Mouse (Mus musculus): ENCODE data around the gene 4930426L09Rik.

Gene 4930426L09Rik

DNA sequence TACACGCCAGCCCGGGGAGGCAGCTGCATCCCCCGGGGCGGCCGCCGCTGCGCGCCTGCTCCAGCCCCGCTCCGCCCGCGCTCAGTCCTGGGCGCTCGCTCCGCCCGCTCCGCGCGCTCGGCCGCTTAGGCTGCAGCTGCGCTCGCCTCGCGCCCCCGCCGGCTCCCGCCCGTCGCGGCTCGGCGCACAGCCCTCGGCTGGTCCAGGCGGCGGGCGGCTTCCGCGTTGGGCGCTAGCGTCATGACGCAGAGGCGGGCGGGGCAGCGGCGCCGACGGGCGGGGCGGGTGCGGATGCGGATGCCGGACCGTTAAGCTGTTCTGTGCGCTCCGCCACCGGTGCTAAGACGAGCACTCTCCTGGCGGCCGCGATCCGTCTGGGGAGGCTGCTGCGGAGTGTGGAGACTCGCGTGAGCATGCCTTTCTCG lies at the start of gene 4930426L09Rik, which contains the start of gene Pip4k2a:
4930426L09Rik (plus strand) TSS at position 290 of the 425 bp plus-strand sequence.
Pip4k2a (minus strand) TSS at position 73 of the 425 bp plus-strand sequence.
- peak; percentile 91 to 95 for DNase-seq

DNA sequence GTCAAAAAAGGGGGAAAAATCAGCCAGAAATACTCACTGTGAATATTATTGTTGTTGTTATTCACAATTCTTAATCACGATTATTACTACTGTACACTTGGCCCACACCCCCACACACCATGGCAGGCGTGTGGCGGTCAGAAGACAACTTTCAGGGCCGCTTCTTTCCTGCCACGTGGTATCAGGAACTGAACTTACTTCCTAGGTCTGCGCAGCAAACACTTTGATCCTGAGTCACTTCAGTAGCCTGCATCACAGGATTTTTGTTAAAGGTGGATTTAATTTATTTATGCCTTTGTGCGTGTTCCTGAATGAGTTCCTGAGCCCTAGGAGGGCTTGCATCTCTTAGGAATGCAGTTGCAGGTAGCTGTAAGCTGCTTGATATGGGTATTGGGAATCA lies 49.4 kb upstream of the 4930426L09Rik start:
- no peak for DNase-seq

DNA sequence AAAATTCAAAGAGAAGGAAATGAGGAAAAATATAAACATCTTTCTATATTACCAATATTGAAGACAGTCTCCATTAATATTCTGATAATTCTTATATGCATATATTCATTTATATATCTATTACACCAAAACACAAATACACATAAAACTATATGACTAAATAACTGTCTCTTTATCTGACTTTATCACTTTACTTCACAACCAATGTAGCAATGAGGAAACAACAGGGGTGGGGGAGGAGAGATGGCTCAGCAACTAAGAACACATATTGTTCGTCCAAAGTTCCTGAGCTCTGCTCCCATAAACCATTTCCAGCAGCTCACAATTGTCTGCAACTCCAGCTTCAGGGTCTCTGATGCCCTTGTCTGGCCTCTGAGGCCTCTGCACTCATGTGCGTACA lies 47.4 kb upstream of the 4930426L09Rik start:
- no peak for DNase-seq

DNA sequence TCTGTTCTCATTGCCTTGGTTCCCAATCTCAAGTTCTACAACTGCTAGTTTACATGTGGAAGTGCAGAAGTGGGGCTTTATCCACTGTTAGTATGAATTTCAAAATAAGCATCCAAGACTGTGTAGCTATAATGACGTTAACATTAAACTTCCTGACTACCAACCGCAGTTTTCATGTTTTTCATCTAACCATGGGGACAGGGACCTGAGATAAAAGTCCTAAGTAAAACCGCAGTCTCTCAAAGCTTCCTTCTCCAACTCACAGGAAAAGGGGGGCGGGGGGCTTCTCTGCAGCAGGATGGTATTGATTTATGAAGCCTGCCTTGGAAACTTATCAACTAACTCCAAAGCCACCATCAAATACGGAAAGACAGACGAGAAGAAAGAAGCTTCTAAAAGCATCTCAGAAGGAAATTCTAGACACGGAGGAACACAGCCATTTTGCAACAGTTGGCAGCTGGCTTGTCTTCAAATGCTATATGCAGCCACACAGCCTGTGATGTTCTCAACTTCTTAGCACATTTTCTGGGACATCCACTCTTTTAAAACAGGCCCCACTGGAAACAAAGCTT lies 46.0 kb upstream of the 4930426L09Rik start:
- no peak for DNase-seq

DNA sequence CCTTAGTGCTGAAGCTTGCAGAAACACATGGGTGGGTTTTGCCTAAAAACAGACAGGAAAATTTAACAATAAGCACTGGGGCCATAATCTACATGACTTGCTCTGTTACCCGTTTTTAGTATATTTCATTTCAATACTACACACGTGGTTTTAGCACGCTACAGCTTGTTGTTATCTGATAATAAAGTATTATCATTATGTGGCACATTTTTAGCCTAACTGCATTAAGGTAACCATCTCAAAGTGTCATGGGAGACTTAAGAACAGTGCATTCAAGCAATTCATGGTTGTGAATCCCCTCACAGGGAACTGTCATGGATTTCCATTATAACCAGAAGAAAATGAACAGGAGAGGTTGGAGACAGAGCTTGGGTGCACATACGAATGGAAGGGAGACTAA lies 43.7 kb upstream of the 4930426L09Rik start:
- no peak for DNase-seq

DNA sequence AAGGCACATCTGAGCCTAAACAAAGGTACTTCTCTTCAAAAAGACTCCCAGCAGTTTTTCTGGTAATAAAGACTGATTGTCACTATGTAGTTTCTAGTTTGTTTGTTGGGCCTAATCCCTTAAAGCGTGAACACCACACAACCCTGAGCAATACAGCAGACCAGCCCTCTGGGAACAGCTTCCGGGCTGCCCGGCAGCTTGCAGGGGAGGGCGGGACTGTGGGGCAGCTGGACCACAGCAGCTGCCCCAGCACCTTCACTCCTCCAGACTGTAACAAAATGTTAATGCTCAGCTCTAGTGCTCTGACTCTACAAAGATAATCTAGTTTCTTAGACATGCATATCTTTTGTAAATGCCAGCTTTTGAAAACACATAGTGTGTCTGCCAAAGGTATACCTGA lies 43.1 kb upstream of the 4930426L09Rik start:
- DNase-seq = no peak

DNA sequence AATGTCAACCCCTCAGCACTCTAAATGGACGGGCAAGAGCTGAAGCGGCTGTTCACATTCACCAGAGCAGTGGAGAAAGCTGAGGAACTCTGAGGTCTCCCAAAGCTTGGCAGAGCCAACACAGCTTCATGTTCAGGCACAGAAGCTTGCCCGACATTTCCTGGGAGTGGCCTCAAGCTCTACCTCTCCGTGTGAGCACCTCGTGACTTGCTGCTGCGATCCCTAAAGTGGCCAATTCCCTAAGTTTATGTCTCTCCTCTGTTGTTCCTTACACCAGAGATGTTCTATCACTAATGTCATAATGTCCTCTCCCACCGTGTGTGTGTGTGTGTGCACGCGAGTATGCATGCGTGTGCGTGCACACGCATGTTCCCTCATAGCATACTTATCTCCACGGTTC lies 42.5 kb upstream of the 4930426L09Rik start:
- no peak for DNase-seq

DNA sequence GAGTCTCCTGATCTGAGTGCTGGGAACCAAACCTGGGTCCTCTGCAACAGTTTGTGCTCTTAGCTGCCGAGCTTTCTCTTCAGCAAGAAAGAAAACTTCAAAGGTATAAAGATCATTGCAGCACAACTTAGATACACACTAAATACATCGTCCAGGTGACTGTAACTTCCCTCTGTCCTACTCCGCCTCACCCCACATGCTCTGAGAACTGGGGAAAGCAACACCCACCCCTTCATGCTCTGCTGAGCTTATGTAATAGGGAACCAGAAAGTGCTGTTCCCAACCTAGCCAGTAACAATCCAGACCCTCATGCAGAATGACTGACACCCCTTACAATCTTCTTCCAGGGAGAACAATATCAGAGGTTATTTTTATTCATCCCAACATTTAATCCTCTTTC lies 41.7 kb upstream of the 4930426L09Rik start:
- DNase-seq = no peak

DNA sequence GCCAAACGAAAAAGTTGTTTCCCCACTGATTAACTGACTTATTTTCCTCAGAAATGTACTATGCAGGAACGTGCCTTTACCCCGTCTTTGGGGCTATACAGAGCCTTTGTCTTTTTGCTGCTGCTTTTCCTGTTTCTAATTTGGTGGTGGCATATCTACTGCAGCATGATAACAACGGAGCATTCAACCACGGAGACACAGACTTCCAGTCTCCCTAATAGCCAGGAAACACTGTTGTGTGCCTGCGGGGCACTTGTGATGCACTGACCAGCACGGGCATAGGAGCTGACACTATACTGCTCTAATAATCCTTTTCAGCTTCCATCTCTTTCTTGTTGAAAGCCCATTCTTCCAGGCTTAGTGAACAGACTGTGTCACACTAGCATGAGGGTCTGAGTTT lies 41.2 kb upstream of the 4930426L09Rik start:
- DNase-seq = no peak

DNA sequence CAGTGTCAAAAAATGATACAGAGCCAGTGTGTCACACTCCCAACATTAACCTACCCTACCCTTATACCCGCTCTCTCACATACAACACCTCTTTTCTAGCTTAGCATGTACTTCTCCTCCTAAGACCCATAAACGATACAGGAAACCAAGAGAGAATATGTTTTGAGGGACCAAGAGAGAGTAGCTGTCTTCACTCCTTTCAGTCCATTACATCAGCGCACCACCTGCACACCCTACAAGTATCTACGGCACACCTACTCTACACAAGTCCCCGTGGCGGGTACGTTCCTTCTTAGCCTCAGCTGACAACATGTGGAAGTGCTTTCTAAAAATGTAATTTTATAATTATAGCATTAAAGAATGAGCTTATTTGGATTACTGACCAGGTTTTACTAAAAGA lies 40.7 kb upstream of the 4930426L09Rik start:
- DNase-seq = no peak

DNA sequence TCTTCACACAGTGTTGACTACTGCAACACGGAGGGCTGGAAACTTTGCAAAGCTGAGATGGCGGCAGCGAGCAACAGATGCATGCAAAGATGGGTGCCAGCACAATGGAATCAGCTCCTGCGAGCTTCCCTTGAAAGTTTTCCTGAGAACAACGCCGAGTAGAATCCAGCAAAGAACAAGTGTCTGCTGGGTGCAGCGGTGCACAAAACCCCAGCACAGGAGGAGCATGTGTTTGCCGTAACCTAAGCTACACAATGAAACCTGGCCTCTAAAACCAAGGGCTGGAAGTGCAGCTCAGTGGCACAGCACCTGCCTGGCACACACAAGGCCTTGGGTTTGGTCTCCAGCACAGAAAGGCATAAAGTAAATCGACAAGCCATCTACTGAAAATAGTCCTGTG lies 40.1 kb upstream of the 4930426L09Rik start:
- no peak for DNase-seq

DNA sequence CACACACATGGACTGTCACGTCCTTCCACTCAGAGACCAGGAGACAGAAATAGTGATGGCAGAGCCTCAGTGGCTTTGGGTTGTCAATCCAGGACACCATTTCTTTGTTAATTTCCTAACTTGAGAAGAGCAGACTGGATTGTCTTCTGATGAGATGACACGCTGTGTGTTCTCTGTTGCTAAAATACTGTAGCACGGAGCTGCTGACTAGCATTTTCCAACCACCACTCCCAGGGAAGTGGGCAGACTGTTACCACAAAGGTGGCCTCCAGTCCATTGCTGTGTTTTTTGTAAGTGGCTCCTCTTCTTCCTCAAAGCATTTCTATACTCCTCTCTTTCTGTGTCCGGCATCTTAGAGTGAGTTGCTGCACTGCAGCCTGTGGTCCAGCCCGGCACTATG lies 39.6 kb upstream of the 4930426L09Rik start:
- DNase-seq = no peak

DNA sequence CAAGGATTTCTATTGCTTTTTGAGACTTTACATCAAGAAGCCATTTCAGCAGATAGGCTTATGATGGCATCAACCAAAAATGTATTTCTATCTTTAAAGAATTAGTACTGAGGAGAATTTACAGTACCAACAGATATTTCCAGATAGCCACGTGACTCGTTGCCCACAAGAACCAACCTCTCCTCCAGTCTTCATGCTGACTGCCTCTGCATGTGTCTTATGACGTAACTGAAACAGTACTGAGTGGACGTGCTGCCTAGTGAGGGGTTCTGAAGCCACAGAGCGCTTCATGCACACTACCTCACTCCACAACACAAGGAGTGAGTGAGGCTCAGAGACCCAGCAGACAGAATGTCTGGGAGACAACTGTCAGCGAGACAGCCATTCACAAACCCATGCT lies 39.1 kb upstream of the 4930426L09Rik start:
- no peak for DNase-seq

DNA sequence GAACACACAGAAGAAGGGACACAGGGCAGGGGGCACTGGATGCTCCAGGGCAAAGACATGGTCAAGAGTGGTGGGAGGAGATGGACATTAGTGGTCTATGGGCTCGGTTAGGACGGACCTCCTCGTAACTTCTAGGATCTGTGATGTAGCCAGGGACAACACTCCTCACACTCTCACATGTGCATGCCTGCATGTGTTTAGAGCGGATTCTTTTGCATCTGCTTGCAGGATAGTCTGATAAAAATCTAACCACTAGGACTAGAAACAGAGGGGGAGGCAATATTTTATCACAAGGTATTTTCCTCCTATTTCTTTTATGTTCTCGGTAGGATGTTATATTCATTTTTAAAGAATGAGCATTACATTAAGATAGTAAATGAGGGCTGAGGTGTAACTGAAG lies 38.6 kb upstream of the 4930426L09Rik start:
- no peak for DNase-seq

DNA sequence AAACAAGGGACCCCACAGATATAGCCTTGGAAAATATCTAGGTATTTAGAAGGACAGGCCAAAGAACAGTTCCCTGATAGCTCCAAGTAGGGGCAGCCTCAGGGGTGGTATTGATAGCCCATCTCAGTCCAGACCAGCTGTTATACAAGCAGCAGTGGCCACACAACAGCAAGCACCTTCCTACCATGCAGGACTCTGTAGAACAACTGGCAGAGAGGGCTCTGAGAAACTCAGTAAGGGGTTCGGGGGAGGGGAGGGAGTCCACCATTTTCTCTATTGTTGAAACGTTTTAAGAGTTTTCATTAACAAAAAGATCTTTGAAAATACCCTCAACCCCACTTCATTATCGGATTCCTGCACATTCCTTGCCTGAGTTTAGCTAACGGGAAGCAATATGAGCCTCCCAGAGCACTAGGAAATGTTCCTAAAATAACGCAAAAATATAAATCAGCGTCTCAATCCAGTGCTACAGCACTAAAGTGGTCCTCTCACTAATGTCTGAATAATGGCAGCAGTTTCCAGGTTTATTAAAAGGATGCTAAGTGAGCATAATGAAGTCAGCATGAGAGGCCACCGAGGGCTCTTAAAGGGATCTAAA lies 37.7 kb upstream of the 4930426L09Rik start:
- DNase-seq = no peak

DNA sequence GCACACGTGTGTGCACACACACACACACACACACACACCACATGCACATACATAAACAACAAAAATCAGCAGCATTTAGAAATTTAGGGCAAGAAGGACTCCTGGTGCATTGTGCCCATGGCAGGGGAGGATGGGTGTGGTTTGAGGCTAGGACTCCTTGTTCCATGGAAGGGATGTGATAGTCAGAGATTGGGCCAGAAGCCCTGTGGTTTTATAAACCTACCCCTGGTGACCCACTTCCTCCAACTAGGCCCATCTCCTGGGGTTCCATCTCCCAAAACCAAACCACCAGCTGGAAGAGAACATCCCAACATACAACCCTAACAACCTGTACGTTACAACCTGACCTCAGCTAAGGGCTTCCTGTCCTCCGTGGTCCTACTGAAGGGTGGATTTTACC lies 35.6 kb upstream of the 4930426L09Rik start:
- no peak for DNase-seq

DNA sequence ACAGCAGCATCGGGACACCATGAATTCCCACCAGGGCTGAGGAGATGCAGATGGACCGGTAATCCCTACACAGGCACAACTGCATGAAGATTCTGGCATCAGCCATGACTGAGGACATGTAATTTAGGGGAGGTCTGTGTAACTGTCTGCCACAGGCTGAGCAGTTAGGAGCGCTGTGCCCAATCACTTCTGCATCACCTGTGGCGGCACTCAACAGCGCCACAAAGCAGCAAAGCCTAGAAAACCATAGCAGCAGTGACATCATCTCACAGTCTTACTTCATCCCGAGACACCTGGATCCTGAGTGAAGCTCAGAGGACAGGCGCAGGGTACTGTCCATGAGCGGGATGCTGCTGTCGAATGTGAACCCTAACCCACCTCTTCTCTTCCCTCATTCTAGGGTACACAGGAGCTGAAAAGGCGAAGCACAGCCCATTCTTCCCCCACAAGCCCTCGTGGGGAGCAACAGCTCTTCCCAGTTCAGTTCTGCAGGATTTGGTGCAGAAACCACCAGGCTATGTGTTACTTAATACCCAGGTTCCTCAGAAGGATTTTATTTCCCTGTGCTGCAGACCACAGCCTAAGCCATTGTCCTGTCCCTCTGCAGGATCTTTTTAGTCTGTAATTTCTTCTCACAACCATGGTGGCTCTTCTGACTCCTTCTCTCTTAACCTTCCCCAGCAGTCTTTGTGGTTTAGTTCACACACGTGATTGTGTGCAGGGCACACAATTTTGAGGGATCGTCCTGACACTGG lies 34.7 kb upstream of the 4930426L09Rik start:
- no peak for DNase-seq

DNA sequence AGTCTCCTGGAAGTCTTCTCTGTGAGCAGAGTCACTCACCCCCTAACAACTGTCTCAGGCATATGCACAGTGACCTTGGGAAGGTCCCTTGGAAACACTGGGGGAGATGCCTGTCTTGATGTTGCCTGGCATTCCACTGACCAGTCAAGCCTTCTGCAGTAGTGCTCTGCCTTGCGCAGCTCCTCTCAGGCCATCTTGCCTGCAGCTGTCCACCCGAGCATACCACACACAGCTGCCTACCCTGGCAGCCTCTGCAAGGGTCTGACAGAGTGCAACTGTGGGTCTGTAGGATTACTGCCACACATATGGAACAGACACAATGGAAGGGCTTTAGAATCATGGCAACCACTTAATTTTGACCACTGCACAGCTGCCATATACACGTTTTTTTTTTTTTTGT lies 33.0 kb upstream of the 4930426L09Rik start:
- DNase-seq = no peak

DNA sequence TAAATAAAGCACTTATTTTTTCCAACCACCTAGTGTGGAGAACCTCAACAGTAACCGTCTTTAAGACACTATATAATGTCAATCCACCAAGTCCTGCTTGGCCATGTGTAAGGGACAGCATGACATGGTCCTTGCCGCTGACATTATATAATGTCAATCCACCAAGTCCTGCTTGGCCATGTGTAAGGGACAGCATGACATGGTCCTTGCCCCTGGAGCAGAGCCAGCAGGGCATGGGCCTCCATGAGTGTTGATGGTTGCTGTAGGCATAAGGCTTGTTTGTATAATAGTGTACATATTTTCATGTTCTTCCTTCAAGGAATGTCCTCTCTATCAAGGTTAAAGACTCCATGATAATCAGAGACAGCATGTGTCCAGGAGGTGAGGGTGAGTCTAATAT lies 32.2 kb upstream of the 4930426L09Rik start:
- no peak for DNase-seq

DNA sequence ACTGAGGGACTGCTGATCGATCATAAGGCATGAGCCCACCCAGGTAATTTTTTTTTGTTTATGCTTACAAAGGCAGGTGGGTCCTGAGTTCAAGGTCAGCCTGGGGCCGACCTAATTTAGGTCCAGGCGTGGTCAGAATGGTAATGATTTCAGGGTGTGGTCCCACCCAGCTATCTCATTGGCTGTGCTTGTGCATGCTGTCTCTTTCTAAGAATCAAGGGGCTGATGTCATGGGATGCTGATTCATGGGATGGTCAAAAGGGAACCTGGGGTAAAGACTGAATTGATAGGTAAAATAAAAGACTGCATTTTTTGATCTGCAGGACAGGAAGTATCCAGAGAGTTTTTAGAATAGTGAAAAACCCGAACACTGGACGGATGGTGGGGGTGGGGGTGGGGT lies 31.6 kb upstream of the 4930426L09Rik start:
- DNase-seq = no peak

DNA sequence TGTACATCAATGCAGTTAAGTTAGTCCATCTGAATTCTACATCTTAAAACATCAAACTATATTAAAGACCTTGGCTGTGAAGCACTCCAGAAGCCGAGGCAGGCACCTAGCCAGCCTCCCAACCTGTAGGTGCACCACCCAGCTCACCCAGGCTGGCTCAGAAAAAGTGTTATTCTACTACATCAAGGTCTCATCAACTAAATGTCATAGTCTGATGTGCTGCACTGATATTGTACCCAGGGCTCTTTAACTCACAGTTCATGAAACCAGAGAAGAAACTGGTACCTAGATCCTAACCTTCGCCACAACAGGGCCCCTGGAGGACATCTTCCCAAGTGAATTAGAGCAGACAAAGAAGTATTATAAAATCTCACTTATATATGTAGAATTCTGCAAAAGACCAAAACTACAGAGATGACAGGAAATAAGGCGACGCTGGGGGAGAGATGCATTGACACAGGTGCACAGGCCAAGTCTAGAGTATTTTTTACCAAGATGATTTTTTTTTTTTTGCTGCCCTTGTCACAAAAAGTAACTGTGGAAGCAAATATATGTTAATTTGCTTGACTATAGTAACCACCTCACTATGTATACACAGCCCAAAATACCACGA lies 30.6 kb upstream of the 4930426L09Rik start:
- DNase-seq = no peak

DNA sequence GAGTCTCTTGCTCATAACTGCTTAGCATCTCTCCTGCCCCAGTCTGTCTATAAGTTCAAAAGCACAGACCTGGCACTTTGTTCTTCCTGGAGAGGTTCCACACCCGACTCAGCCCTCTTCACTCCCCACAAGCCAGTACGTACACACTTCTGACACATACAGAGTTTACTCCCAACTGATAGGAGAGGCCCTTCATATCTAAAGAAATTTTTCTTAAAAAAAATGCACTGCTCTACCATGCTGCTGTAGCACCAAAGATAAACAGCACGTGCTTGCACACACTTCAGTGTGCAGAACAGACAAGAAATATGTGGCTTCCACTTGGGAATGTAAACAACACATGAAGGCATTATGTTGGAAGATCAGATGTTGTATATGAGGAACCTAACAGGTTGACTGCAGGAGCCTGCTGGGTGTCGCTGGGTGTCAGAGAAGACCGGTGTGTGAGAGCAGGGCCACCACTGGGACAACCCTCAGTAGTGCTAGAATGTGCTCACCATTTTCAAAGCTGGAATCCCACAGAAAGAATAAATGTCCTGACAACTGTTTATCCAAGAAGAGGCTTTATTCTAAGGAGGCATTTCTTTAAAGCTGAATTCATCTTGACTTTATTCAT lies 29.0 kb upstream of the 4930426L09Rik start:
- DNase-seq = no peak

DNA sequence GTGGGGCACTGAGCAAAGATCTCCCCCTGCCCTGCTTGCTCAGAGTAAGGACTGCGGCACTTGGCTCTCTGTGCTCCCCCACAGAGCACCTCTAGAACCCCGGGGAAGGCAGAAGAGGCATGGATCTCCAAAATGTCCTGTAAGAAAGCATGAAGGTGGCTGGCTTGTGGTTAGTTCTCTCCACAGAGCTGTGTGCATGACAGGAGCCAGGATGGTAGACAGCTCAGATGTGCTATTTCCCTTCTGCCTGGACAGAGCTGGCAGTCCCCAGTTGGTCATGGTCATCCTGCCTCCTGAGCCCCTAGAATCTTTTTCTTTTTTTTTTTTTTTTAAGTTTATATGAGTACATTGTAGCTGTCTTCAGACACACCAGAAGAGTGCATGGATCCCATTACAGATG lies 27.7 kb upstream of the 4930426L09Rik start:
- no peak for DNase-seq

Data from cerebellum, postnatal 14 days (tissue).